Mouse (Mus musculus): ENCODE measurements around the gene Boc. TPM values are rescaled to one million over a fixed set of nuclear protein-coding genes. Genes with fewer than 3 reads are reported as not detected.

Boc gene
- polyA plus RNA-seq, 1 experiment from 2014 or later, result 34.3 TPM

Small RNAs within 50 kb of the gene (microRNA-seq; reads per million reads assigned to microRNA genes)
- 13.5 reads per million, percentile 25 among the genes with 10 or more reads in this experiment for gene Mir3081

Other genes with a start within 250 kb of the Boc start
- 0.51 and 1.1 TPM in 2 replicates for gene Sidt1, start 225.7 kb downstream of the Boc start, polyA plus RNA-seq (2016; fragmentation: Nextera tagmentation; extraction: Ambion mirVana)
- 16.8 and 27.6 TPM in 2 replicates for gene Spice1, start 211.8 kb downstream of the Boc start, polyA plus RNA-seq (2016; fragmentation: Nextera tagmentation; extraction: Ambion mirVana)
- 1.0 and 1.1 TPM in 2 replicates for gene Cfap44, start 164.1 kb downstream of the Boc start, polyA plus RNA-seq (2016; fragmentation: Nextera tagmentation; extraction: Ambion mirVana)
- 8.9 and 9.3 TPM in 2 replicates for gene Nepro, start 165.4 kb upstream of the Boc start, polyA plus RNA-seq (2016; fragmentation: Nextera tagmentation; extraction: Ambion mirVana)
- gene Gtpbp8, start 187.5 kb upstream of the Boc start, polyA plus RNA-seq (2016; fragmentation: Nextera tagmentation; extraction: Ambion mirVana), result 31.8 and 36.9 TPM in 2 replicates
- gene Cd200r1, start 206.8 kb upstream of the Boc start, polyA plus RNA-seq (2016; fragmentation: Nextera tagmentation; extraction: Ambion mirVana), result 0.51 and 0.55 TPM in 2 replicates

All from neural tube, embryonic 12.5 days (tissue).